Mouse (Mus musculus): ENCODE measurements at regions not wholly inside any gene's neighbourhood (a gene's known extent, or its start where the extent isn't known, plus 50 kb on each side); places are given as distances from the start of the nearest gene placed in this dataset.

GRCm38 (mm10) chr8:18310927-18311326 is 667.1 kb downstream of the Defb40 start:
- no peak for DNase-seq

DNA sequence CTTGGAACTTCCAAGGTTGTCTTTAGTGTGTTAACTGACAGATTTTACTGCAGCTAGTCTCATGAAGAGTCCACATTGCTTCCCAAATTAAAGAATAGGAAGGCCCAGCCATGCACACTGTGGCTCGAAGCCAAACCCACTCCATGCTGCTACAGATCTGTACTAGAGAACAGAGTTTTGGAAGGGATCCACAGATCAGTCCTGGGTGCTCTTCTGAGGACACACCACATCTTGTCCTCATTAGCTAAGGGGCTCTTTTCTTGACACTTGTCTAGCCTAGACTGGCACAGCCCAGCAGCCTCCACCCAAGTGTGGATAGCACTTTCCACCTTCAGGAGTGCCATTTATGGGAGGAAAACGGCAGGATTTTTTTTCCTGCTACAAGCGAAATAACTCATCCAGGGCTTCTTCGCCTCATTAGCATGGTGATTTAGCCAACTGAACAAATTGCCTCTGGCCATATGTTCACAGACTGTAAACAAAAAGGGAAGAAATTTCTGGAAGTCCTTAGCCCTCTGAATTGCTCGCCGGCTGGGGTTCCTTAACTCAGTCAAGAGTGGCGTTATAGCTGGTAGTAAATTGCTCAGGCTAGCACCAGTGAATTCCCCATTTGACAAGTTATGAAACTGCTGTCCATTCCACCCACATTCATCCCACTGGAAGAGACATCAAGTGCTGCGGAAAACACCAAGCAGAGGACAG is 690.4 kb downstream of the Defb40 start:
- no peak for DNase-seq

DNA sequence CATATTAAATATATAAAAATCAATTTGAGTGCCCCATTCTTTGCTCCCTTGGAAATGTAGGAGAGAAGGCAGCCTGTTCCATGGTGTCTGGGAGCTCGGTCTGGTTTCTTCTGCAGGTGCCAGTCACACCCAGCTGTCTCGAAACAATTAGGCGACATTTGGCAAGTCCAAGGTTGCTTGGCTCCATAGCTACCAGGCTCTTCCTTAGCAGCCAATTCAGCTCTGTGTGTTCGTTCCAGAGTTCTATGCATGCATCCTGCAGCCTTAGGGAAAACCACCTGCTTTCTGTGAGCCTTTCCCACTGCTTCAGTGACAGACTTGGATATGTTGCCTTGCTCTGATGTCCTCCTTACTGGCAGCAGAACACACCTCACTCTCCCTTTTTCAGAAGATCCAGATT is 698.1 kb downstream of the Defb40 start:
- DNase-seq: no peak

GRCm38 (mm10) chr8:18268301-18268700 is 709.8 kb downstream of the Defb40 start:
- no peak for DNase-seq

DNA sequence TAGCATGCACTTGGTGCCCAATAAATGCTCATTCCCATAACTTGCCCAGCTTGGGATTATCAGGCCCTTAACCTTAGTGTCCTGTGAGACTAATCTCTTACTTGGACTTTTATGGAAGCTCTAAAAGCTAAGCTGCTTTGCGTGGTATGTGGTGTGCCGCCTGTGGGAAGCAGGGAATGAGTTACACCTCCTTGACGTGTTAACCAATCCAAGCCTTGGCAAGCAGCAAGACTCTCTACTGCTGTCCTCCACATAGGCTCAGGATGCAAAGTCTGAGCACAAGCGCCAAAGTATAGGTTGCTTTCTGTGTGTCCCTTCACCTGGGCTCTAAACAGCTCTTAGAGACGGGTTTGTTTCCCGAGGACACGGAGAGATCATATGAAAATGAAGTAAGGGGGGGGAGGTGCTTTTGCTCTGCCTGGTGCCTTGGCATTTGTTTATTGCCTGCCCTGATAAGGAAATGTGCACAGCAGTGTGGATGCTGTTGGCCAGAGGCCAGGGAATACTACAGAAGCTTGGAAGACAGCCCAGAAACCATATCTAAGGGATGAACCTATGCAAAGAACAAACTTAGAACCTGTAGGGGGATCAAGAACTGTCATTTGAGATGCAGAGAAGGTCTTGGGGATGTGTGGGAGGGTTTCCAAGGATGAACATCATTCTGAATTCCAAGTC is 719.6 kb downstream of the Defb40 start:
- no peak for DNase-seq

DNA sequence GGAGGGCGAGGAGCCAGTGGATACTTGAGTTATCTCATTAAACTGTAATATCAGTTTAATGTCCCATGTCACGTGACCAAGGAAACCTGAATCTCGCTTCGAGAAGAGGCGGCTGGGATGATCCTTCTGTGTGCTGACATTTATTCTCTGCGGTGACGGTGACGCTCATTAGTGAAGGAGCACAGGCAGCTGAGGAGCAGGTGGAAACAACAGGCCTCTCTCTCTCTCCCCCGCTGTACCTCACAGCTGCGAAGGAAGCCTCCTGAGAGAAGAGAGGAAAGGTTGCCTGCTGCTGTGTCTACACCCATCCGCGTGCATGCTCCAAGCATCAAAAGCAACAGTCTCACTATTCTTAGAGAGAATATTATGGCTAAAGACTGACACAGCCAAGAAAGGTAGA is 731.8 kb downstream of the Defb40 start:
- DNase-seq: no peak

DNA sequence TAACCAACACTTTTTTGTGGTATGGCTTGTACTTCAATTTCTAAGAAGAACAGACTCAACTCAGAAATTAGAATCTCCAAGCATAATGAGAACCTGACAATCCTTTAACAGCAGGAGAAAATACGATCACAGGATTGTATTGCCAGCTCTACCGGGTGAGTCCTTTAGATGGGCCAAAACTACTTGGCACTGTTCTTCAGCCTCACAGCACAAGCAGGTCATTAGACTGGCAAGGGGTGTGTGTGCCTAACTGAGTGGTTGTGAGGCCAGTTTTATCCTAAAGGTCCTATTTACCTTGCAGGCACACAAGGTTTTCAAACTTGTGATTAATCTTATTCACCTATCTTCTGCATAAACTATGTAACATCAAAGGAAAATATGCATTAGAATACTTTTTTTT is 760.5 kb downstream of the Defb40 start:
- no peak for DNase-seq

DNA sequence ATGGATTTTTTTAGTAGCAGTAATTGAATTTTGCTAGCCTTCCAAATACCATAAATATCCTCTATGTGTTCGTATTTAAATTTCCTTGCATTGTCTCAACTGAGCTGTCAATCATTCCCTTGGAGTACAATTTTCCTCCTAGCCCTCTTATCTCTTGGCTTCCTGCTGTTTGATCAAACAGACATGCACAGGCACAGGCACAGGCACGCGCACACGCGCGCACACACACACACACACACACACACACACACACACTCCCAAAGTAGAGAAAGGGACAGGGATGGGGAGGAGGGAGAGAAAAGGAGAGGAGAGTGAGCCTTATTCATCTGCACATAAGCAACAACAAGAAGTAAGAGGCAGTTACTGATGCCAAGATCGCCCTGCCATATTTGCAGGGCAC is 760.9 kb downstream of the Defb40 start:
- DNase-seq: no peak

DNA sequence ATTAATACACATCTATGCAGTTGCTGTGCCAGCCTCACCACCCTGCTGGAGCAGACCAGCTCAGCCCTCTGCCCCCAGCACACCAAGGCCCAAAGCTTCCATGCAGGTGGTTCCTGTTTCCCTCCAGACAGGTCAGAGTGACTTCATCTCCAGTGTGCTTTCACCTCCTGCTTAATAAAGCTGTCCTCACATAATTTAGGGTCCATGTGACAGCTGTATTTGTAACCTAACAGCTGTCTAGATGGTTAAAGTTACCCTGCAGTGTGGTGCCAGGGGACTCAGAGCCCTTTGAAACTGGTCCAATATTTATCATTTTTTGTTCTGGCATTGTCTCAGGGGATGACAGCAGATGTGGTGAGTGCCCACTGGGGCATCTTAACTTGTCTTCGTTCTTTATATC is 761.5 kb downstream of the Defb40 start:
- DNase-seq: no peak

DNA sequence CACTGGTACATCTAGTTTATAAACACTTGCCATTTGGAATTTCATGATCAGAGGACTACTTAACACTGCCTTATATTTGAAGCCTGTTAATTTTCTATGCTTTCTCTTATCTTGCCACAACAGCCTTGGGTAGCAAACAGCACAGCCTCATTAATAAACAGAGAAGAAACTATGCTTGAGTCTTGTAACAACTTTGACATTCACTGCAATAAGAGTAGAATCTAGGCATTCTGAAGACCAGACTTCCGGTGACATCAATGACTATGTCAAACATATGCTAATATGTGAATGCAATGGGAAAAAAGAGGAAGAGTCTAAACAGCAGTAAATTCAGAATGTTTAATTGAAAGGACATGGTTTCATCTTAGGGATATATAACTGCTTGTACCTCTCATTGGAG is 768.0 kb downstream of the Defb40 start:
- no peak for DNase-seq

GRCm38 (mm10) chr8:18208658-18209057 is 769.4 kb downstream of the Defb40 start:
- DNase-seq: no peak

- no peak for DNase-seq
These were observed 790.6 kb downstream of the Defb40 start for GRCm38 (mm10) chr8:18187486-18187885.

- no peak for DNase-seq
These were observed 802.4 kb downstream of the Defb40 start for GRCm38 (mm10) chr8:18175544-18176092.

GRCm38 (mm10) chr8:18158619-18159018 is 819.4 kb downstream of the Defb40 start:
- DNase-seq: no peak

- no peak for DNase-seq
These were observed 862.6 kb downstream of the Defb40 start for GRCm38 (mm10) chr8:18115333-18116044.

DNA sequence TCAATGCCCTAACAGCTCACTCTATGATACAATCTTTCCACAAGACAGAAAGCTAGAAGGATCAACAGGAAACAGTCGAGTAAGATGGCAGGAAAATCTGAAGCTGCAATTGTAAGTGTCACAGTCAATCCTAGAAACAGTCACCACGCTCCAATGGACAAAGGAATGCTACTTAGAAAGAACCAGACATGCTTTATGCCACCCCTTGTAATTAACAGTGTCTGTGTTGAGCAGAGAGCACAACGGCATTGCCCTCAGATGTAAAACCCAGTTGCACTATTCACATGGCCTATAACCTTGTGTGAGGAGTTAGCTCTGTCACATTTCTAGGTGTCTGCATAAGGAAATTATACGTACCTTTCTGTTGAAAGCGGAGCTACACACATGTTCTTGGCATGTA is 864.8 kb downstream of the Defb40 start:
- no peak for DNase-seq

- no peak for DNase-seq
These were observed 868.6 kb downstream of the Defb40 start for GRCm38 (mm10) chr8:18109480-18109879.

- no peak for DNase-seq
These were observed 871.2 kb downstream of the Defb40 start for GRCm38 (mm10) chr8:18106827-18107226.

GRCm38 (mm10) chr8:18065456-18065855 is 912.6 kb downstream of the Defb40 start:
- DNase-seq: no peak

- DNase-seq: no peak
These were observed 918.5 kb downstream of the Defb40 start for GRCm38 (mm10) chr8:18059526-18059925.

- no peak for DNase-seq
These were observed 956.9 kb downstream of the Defb40 start for GRCm38 (mm10) chr8:18021196-18021595.

- DNase-seq: no peak
These were observed 970.5 kb downstream of the Defb40 start for GRCm38 (mm10) chr8:18007567-18007966.

DNA sequence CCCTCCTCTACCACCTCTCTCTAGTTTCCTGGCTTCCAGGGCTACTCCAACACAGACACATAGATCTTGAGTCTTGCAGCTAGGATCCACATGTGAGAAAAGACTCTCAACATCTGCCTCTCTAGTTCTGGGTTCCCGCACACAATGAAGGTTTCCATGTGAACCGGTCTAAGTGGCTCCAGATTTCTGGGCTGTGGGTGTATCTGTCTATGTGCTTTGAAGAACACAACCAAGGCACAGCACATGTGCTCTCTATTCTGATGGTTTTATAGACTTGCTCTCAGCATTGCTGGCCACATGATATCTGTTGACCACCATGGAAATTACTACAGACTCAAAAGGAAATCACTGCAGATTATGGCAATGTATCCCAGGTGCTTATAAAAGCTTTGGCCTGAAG is 972.4 kb downstream of the Defb40 start:
- DNase-seq: no peak

GRCm38 (mm10) chr8:18000750-18001149 is 977.3 kb downstream of the Defb40 start:
- DNase-seq: no peak

Measured in cerebellum, adult 18-20 months (tissue).